Mouse (Mus musculus) c-Kit-positive CD71-positive TER-119-negative erythroid progenitor cells, embryonic 14.5 days (primary cell): Measurements from ENCODE around the gene Zfp970.
"Not testable (repeated sequence)": the region's sequence is repeated elsewhere in the genome, so short reads cannot be mapped to it uniquely, and the experiment has no call there.

ENCODE experiments used
- DNase-seq: peaks from one replicate; pipeline ENCODE4 v3.0.0-alpha.2; 2013; ENCODE audit warnings: low read depth

Zfp970 gene

GRCm38 (mm10) chr2:177464676-177465075, at the start of gene Zfp970:
Gene Zfp970 (plus strand): TSS chr2:177464733.
- peak; percentile 3 for DNase-seq

DNA sequence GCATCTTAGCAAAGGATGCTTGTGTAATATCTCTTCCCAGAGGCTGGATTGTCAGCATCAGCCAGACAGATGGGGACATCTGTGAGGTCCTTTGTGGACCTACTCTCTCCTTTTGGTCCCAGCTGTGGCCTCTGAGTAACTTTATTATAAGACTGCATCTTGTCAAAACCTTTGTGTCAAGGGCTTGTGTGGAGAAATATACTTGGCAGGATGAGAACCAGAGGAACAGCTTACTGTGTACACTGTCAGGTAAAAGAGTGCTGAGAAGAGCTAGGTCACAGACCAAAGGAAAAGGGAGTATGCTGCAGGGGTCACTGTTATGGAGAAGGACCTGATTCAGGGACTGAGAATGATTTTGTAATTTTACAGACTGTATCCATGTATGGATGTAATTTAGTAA, 3.7 kb downstream of the Zfp970 start:
- not testable (repeated sequence) for DNase-seq

- not testable (repeated sequence) for DNase-seq
Observed at GRCm38 (mm10) chr2:177472261-177472660, 7.7 kb downstream of the Zfp970 start.

DNA sequence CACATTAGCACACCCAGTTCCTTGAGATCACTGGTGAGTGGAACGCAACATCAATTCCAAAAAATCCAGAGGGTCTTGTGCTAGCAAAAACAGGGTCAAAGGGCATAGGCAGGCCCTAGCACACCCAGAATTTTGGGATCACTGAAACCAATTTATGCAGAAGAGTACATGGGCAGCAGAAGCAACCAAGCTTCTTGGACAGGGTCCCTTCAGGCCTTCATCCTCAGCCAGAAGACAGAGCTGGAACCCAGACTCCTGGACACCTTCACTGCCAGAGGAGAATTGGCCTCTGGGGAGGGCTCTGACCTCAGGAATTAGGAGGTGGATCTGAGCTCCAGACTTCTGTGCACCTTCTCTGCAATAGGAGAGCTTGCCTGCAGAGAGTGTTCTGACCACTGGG, 17.4 kb downstream of the Zfp970 start:
- not testable (repeated sequence) for DNase-seq

GRCm38 (mm10) chr2:177483238-177483948, 18.9 kb downstream of the Zfp970 start:
- not testable (repeated sequence) for DNase-seq

DNA sequence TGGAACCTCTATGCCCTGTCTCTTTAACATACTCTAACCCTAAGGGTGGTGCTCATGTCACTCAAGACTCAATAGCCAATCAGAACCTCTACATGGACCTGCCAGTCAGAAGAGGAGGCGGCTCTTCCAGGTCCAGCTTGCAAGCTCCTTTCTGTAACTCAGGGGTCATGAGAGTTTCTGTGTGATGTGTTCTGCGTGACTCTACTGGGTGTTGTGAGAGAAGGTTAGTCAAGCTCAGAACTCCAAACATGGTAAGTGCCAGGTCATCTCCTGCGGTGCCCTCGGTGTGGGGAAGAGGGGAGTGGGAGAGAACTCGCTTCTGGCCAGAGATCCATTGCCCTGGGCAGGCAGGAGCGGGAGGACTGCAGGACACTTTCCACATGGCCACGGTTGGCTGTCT, 33.5 kb downstream of the Zfp970 start, which contains the start of gene Gm14403:
TSS of gene Gm14403 (plus strand) at position 149 of the 400 bp plus-strand sequence.
- not testable (repeated sequence) for DNase-seq

DNA sequence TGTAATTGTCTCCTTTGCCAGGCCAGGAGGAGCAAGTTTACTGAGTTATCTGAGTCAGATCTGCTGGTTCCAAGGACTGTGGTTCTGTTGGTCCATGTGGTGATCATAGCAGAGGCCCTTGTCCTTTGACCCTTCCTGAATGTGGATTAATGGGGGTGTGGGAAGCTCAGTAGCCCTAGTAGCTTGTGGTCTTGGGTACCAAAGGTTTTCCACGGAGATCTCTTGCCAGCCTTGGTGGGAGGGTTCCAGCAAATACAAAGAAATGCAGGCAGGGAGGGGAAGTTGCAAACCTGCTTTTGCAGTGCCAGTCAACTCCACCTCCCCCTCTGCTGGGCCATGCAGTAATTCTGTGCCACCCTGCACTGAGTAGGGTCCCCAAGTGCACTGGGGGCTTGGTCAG, 34.6 kb downstream of the Zfp970 start:
- DNase-seq = not testable (repeated sequence)

DNA sequence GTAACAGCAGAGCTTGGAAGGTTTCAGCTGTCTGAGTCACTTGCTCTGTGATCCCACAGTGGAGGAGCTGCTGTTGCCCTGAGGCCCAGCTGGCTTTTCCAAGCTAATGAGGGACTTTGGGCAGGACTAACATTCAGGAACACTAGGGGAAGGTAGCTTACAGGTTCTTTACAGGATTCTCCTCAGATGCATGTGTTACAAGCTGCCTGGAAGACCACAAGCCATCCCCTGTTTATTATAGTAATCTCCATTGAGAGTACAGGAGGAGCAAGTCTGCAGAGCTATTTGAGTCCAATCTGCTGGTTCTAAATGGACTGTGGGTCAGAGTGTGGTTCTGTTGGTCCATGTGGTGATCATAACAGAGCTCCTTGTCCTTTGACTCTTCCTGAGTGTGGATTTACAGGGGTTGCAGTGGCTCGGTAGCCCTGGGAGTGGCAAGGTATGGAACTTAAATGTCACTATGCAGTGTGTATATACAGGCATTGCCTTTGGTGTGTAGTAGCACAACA, 40.7 kb downstream of the Zfp970 start:
- not testable (repeated sequence) for DNase-seq

DNA sequence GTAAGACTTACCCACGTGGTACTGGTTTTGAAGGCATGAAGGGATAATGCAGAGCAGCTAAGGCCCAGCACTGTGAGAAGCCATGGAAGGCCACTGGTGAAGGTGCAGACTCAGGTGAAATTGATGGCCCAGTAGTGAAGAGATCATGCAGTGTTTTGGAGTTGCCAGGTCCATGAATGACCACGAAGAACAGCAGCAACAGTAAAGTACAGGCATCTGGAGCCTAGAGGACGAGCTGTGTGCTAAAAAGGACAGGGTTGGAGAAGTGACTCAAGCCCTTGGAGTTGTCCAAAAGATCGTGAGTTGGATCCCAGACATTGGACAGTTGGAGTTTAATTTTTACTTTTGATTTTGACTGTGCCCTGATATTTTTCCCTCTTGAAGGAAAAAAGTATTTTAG, 46.8 kb downstream of the Zfp970 start:
- not testable (repeated sequence) for DNase-seq

DNA sequence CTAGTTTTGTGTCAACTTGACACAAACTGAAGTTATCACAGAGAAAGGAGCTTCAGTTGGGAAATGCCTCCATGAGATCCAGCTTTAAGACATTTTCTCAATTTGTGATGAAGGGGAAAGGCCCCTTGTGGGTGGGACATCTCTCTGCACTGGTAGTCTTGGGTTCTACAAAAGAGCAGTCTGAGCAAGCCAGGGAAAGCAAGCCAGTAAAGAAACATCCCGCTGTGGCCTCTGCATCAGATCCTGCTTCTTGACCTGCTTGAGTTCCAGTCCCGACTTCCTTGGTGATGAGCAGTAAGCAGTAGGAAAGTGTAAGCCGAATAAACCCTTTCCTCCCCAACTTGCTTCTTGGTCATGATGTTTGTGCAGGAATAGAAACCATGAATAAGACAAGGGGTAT, 47.4 kb downstream of the Zfp970 start:
- DNase-seq = not testable (repeated sequence)

DNA sequence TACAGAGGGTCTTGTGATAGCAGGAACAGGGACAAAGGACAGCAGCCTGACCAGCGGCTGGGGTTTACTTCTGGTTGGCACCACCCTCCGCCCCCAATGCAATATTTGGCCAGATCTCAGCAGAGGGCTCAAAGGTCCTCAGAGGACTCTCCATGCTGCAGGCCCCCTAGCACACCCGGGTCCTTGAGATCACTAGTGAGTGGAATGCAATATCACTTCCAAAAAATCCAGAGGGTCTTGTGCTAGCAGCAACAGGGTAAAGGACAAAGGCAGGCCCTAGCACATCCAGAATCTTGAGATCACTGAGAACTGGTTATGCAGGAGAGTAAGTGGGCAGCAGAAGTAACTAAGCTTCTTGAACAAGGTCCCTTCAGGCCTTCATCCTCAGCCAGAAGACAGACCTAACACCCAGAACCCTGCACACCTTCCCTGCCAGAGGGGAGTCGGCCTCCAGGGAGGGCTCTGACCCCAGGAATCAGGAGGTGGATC, 49.5 kb downstream of the Zfp970 start:
- not testable (repeated sequence) for DNase-seq

GRCm38 (mm10) chr2:177517746-177518145, 53.2 kb downstream of the Zfp970 start:
- DNase-seq = not testable (repeated sequence)

- not testable (repeated sequence) for DNase-seq
Observed at GRCm38 (mm10) chr2:177518354-177518753, 53.8 kb downstream of the Zfp970 start.

- DNase-seq = not testable (repeated sequence)
Observed at GRCm38 (mm10) chr2:177518960-177519359, 54.4 kb downstream of the Zfp970 start.

GRCm38 (mm10) chr2:177520035-177520434, 55.5 kb downstream of the Zfp970 start:
- no peak for DNase-seq

GRCm38 (mm10) chr2:177523061-177523460, 58.5 kb downstream of the Zfp970 start:
- DNase-seq = no peak

- not testable (repeated sequence) for DNase-seq
Observed at GRCm38 (mm10) chr2:177523674-177524073, 59.1 kb downstream of the Zfp970 start.

GRCm38 (mm10) chr2:177524171-177524570, 59.6 kb downstream of the Zfp970 start:
- not testable (repeated sequence) for DNase-seq
